Mouse (Mus musculus): ENCODE data around the gene Snrnp70.

The Snrnp70 gene

DNA sequence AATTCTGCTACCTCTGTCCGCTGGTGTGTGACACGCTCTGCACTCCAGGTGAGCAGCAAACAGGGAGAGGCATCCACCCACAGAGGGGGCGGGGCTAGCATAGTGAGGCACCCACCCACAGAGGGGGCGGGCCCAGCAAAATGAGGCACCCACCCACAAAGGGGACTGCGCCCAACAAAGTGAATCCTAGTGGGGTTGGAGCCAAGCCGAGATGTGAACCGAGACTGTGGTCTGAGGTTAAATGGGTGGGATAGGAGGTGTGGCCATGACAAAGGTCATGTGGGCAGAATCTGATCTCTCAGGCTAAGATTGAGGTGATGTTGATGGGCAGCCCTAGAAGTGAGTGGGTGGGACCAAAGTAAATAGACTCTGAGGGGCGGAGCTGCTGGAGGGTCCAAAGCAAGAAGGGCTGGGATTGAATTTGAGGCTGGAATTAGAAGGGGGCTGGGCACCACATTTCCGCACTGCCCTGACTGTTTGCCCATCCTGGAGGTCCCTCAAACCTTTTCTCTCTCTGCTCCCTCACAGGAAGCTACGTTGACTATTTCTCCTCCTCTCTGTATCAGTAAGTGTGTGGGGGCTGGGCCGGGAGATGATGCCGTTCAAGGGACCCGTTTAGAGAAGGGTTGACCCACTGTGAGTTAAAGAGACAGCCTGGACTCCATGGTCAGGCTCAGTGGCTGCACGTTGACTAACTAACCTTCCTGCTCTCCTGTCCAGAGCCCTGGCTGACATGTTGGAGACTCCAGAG is 57.2 kb downstream of the Snrnp70 start:
- peak; percentile 42 to 45 for DNase-seq (ENCODE audit: low spot score in 2 of 2)

- DNase-seq (ENCODE audit: low spot score in 2 of 2) = no peak
These were observed 58.1 kb downstream of the Snrnp70 start for GRCm38 (mm10) chr7:45337469-45337868.

- no peak for DNase-seq (ENCODE audit: low spot score in 2 of 2)
These were observed 59.2 kb downstream of the Snrnp70 start for GRCm38 (mm10) chr7:45336319-45336718.

DNA sequence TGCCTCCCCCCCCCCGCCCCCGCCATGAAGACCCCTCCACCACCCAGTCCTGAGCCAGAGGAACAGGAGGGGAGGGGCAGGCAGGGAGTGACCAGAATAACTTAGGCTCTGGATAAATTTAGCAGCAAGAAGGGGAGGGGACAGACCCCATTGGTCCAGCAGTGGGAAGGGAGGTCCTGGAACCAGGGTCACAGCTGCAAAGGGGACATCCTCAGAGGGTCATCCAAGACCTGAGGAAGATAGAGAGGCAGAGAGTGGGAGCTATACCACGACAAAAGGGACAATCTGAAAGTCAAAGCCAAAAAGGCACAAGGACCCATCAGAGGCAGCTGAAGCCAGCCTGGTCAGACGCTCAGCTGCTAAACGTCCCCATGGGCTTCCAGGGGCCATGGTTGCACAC is 60.5 kb downstream of the Snrnp70 start, which contains the start of gene Hrc:
TSS of gene Hrc (plus strand) at position 235 of the 400 bp plus-strand sequence.
- DNase-seq (ENCODE audit: low spot score in 2 of 2) = no peak

- DNase-seq (ENCODE audit: low spot score in 2 of 2) = no peak
These were observed 60.9 kb downstream of the Snrnp70 start for GRCm38 (mm10) chr7:45334605-45335004.

- DNase-seq (ENCODE audit: low spot score in 2 of 2) = peak; percentile 84 to 85
These were observed 62.0 kb downstream of the Snrnp70 start, which contains the start of gene Trpm4 for GRCm38 (mm10) chr7:45333431-45333982. Trpm4 (minus strand) TSS chr7:45333780.

- DNase-seq (ENCODE audit: low spot score in 2 of 2) = peak; percentile 44 to 52
These were observed 62.7 kb downstream of the Snrnp70 start for GRCm38 (mm10) chr7:45332685-45333425.

DNA sequence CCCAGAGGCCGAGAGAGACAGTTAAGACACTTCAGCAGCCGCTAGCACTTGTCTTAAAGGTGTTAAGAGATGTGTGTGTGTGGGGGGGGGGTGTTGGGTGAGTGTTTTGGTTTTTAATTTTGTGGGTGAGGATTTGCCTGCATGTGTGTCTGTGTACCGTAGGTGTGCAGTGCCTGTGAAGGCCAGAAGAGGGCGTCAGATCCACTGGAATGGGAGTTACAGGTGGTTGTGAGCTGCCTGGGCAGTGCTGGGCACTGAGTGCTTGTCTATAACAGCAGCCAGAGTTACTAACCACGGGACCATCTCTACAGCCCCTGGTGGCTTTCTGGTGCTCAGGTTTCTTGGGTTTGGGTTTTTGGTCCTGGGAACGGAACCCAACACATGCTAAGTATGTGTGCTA is 64.0 kb downstream of the Snrnp70 start:
- DNase-seq (ENCODE audit: low spot score in 2 of 2) = no peak

- no peak for DNase-seq (ENCODE audit: low spot score in 2 of 2)
These were observed 66.6 kb downstream of the Snrnp70 start for GRCm38 (mm10) chr7:45328841-45329475.
